Mouse (Mus musculus): ENCODE results near the gene Thumpd3. TPM values are rescaled to one million over a fixed set of nuclear protein-coding genes. Genes with fewer than 3 reads are reported as not detected.

Gene Thumpd3
- polyA plus RNA-seq (2015; fragmentation: Nextera tagmentation; extraction: Ambion mirVana) = 38.3 and 43.4 TPM in 2 replicates

DNA sequence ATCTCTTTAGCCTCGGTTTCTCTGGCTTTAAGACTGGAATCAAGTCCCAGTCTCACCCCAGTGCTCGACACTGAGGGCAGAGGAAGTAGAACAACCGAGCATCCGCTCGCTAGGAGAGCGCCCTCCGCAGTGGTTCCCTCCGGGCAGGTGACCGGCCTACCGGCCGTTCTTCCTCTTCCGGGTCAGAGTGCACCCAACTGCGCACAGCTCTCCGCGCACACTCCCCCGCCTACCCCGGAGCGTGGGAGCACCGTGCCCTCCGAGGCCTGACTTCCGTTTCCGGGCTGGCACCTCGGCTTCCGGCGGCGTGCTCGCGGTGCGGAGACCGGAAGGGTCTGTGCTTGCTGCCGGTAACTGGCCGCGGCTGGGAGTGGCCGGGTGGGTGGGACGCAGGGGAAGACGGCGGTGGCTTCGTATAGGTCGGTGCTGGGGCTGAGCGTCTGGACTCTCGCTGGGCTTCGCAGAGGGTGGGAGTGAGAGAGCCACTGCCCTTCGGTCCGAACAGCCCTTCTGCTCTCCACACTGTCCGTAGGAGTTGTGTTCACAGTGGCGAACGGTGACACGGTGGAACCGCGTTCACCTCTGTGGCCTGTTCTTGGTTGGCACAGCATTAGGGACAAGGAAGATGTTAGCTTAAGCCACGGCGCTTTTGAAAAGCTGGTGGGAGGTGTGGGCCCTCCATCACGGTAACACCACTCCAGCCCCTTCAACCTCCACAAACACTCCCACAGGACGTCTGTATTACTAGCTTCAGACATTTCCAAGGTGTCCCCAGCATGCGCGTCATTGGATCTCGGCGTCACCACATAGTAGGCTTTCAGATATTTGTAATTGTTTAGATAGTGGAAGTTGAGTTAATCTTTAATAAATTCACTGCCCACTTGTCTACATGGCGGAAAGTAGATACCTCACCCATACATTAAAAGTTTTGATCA, at the start of gene Thumpd3:
Gene Thumpd3, plus strand, starts transcription at position 185 of the 935 bp plus-strand sequence.
- peak within 1 kb of the TSS; percentile 95 for H3K27ac ChIP-seq (ENCODE audit: low read length)
- H3K9ac ChIP-seq (ENCODE audit: low read length) = peak within 1 kb of the TSS; percentile 88
- peaks cover 15% of the 10 kb centered on the region for H3K36me3 ChIP-seq (ENCODE audit: control insufficient read depth, insufficient read depth)
- ATAC-seq (replicated peaks; ENCODE audit: extremely low read depth, insufficient read depth, low FRiP score) = peak; percentile 100
- no peaks in the 10 kb centered on the region for H3K27me3 ChIP-seq (ENCODE audit: control insufficient read depth, insufficient read depth, low read length)
- H3K4me1 ChIP-seq (ENCODE audit: control insufficient read depth, insufficient read depth, low read length) = peaks cover 14% of the 10 kb centered on the region
- peak within 1 kb of the TSS; percentile 84 for H3K4me3 ChIP-seq (ENCODE audit: low read length)
- H3K4me2 ChIP-seq (ENCODE audit: low read depth, low read length) = peak within 1 kb of the TSS; percentile 90
- H3K9me3 ChIP-seq (replicated peaks; ENCODE audit: control insufficient read depth, low read length) = no peaks in the 10 kb centered on the region
- under 1% methylated on average over 59 of the region's 59 CpGs for WGBS

DNA sequence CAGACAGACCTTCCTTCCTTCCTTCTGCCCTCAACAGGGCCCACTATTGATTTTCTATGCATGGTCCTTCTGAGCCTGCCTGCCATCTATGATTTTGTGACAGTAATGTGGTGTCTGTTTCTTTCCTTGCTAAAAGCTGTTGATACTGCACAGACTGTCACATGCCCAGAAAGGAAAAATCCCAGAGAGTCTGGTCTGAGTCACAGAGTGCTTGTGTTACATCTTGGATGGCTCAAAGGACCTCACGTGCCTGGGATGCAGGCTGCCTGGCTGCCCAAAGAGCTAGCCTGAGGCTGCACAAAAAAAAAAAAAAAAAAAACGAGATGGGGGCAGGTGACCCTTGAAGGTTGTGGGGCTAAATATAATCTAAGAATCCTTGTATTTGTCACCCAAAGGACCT, 46.8 kb upstream of the Thumpd3 start:
- H3K36me3 ChIP-seq (ENCODE audit: control insufficient read depth, insufficient read depth) = no peaks in the 10 kb centered on the region
- no peak for ATAC-seq (replicated peaks; ENCODE audit: extremely low read depth, insufficient read depth, low FRiP score)

DNA sequence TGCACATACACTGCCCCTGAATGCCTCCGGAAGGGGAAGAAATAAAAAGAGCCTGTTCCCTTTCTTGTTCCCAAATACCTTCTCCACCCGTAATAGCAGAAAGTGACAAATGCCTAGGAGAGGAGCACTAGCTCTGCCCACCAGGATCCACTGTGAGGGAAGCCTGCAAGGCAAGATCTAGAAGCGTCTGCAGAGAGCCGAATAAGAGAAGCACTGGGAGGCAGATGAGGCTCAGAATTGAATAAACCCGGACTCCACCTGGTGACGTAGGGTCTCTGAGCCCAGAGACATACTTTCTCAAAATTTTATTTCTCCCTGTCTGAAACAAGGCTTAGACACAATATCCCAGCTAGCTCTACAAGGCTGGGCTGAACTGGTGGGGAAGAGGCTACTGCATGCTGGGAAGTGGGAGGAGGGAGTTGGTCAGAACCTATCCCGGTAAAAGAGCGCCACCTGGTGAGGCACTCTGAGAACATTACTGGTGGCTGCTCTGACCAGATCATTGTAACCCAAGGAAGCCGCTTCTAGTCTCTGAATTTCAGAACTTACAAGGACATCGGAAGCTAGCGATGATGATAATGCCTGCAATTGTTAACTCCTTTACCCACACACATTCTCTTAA, 45.2 kb upstream of the Thumpd3 start:
- H3K27me3 ChIP-seq (ENCODE audit: control insufficient read depth, insufficient read depth, low read length) = no peaks in the 10 kb centered on the region
- WGBS = 36% methylated on average over 11 of the region's 11 CpGs
- no peaks in the 10 kb centered on the region for H3K36me3 ChIP-seq (ENCODE audit: control insufficient read depth, insufficient read depth)
- H3K27ac ChIP-seq (ENCODE audit: low read length) = no peak overlapping the region
- H3K4me3 ChIP-seq (ENCODE audit: low read length) = 0 out of 2 replicates have a peak overlapping the region, but pooled peaks have one; percentile 19
- peak overlapping the region; percentile 55 for H3K4me2 ChIP-seq (ENCODE audit: low read depth, low read length)
- no peaks in the 10 kb centered on the region for H3K4me1 ChIP-seq (ENCODE audit: control insufficient read depth, insufficient read depth, low read length)
- no peaks in the 10 kb centered on the region for H3K9me3 ChIP-seq (replicated peaks; ENCODE audit: control insufficient read depth, low read length)
- ATAC-seq (replicated peaks; ENCODE audit: extremely low read depth, insufficient read depth, low FRiP score) = peak; percentile 88
- H3K9ac ChIP-seq (ENCODE audit: low read length) = peak overlapping the region; percentile 62

More for the DNA sequence above, 46.8 kb upstream of the Thumpd3 start:
- Histone ChIP-seq H3K27me3 (ENCODE audit: control insufficient read depth, insufficient read depth, low read length) (no peaks in the 10 kb centered on the region), H3K27ac (ENCODE audit: low read length) (no peak overlapping the region), H3K9me3 (replicated peaks; ENCODE audit: control insufficient read depth, low read length) (no peaks in the 10 kb centered on the region), H3K4me3 (ENCODE audit: low read length) (no peak overlapping the region), H3K4me2 (ENCODE audit: low read depth, low read length) (no peak overlapping the region), H3K9ac (ENCODE audit: low read length) (no peak overlapping the region), H3K4me1 (ENCODE audit: control insufficient read depth, insufficient read depth, low read length) (no peaks in the 10 kb centered on the region)
- WGBS = 27% methylated on average over 2 of the region's 2 CpGs

DNA sequence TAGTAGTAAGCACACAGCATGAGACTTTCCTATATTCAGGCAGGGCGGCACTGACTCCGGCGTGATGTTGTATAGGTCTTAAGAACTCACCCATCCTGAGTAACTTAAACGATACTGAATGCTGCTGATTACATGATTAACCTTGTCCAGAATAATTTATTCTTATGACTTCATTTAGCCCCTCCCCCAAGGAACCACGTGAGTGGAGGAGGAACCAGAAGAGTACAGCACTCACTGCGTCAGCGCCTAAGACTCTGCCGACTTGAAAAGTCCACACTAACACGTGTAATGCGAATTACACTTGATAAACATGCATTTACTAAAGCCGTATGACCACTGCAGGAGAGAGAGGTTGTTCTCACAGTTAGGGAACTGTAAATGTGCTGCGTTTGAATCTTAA, 44.3 kb upstream of the Thumpd3 start:
- Histone ChIP-seq H3K4me3 (ENCODE audit: low read length) (no peak overlapping the region), H3K27ac (ENCODE audit: low read length) (no peak overlapping the region), H3K36me3 (ENCODE audit: control insufficient read depth, insufficient read depth) (no peaks in the 10 kb centered on the region), H3K4me2 (ENCODE audit: low read depth, low read length) (no peak overlapping the region), H3K4me1 (ENCODE audit: control insufficient read depth, insufficient read depth, low read length) (no peaks in the 10 kb centered on the region), H3K9ac (ENCODE audit: low read length) (no peak overlapping the region), H3K27me3 (ENCODE audit: control insufficient read depth, insufficient read depth, low read length) (no peaks in the 10 kb centered on the region), H3K9me3 (replicated peaks; ENCODE audit: control insufficient read depth, low read length) (no peaks in the 10 kb centered on the region)
- ATAC-seq (replicated peaks; ENCODE audit: extremely low read depth, insufficient read depth, low FRiP score) = no peak
- WGBS = 61% methylated on average over 12 of the region's 12 CpGs

GRCm38 (mm10) chr6:113003313-113004111, 42.5 kb upstream of the Thumpd3 start:
- Histone ChIP-seq H3K4me2 (ENCODE audit: low read depth, low read length) (no peak overlapping the region), H3K36me3 (ENCODE audit: control insufficient read depth, insufficient read depth) (no peaks in the 10 kb centered on the region), H3K4me3 (ENCODE audit: low read length) (no peak overlapping the region), H3K9ac (ENCODE audit: low read length) (no peak overlapping the region), H3K4me1 (ENCODE audit: control insufficient read depth, insufficient read depth, low read length) (no peaks in the 10 kb centered on the region), H3K27ac (ENCODE audit: low read length) (no peak overlapping the region), H3K9me3 (replicated peaks; ENCODE audit: control insufficient read depth, low read length) (0 out of 2 replicates have a peak, but pooled peaks cover 3% of the 10 kb centered on the region), H3K27me3 (ENCODE audit: control insufficient read depth, insufficient read depth, low read length) (no peaks in the 10 kb centered on the region)
- WGBS = 84% methylated on average over 10 of the region's 10 CpGs
- ATAC-seq (replicated peaks; ENCODE audit: extremely low read depth, insufficient read depth, low FRiP score) = no peak

DNA sequence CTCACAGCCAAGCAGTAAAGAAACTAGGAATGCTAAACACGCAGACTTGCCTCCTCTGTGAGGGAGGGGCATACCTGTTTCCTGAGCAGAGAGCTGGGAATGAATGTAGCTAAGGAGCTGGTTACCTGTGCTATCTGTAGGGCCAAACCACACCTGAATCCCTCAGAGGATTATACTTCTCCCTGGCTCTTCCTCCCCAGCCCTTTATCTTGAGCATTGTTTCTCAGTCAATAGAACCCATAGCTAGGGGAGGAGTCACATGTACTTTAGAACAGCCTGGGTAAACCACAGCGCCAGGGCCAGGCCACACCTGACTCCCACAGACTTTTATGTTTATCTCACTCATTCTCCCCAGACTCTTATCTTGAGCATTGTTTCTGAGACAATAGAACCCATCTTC, 39.2 kb upstream of the Thumpd3 start:
- ATAC-seq (replicated peaks; ENCODE audit: extremely low read depth, insufficient read depth, low FRiP score) = no peak
- H3K4me2 ChIP-seq (ENCODE audit: low read depth, low read length) = no peak overlapping the region
- no peak overlapping the region for H3K27ac ChIP-seq (ENCODE audit: low read length)
- no peaks in the 10 kb centered on the region for H3K36me3 ChIP-seq (ENCODE audit: control insufficient read depth, insufficient read depth)
- 0 out of 2 replicates have a peak, but pooled peaks cover 3% of the 10 kb centered on the region for H3K9me3 ChIP-seq (replicated peaks; ENCODE audit: control insufficient read depth, low read length)
- 50% methylated on average over 2 of the region's 2 CpGs for WGBS
- no peak overlapping the region for H3K4me3 ChIP-seq (ENCODE audit: low read length)
- no peaks in the 10 kb centered on the region for H3K27me3 ChIP-seq (ENCODE audit: control insufficient read depth, insufficient read depth, low read length)
- no peak overlapping the region for H3K9ac ChIP-seq (ENCODE audit: low read length)
- H3K4me1 ChIP-seq (ENCODE audit: control insufficient read depth, insufficient read depth, low read length) = no peaks in the 10 kb centered on the region

- Histone ChIP-seq H3K9me3 (replicated peaks; ENCODE audit: control insufficient read depth, low read length) (0 out of 2 replicates have a peak, but pooled peaks cover 3% of the 10 kb centered on the region), H3K4me1 (ENCODE audit: control insufficient read depth, insufficient read depth, low read length) (peaks cover 2% of the 10 kb centered on the region; the same call in 1 of the 2 replicates), H3K9ac (ENCODE audit: low read length) (no peak overlapping the region), H3K27me3 (ENCODE audit: control insufficient read depth, insufficient read depth, low read length) (no peaks in the 10 kb centered on the region), H3K4me3 (ENCODE audit: low read length) (no peak overlapping the region), H3K4me2 (ENCODE audit: low read depth, low read length) (no peak overlapping the region), H3K36me3 (ENCODE audit: control insufficient read depth, insufficient read depth) (no peaks in the 10 kb centered on the region), H3K27ac (ENCODE audit: low read length) (peak overlapping the region; percentile 79)
- no peak for ATAC-seq (replicated peaks; ENCODE audit: extremely low read depth, insufficient read depth, low FRiP score)
- WGBS = 51% methylated on average over 2 of the region's 2 CpGs
Observed at GRCm38 (mm10) chr6:113011886-113012285, 34.1 kb upstream of the Thumpd3 start.

- Histone ChIP-seq H3K4me3 (ENCODE audit: low read length) (no peak overlapping the region), H3K36me3 (ENCODE audit: control insufficient read depth, insufficient read depth) (no peaks in the 10 kb centered on the region), H3K27ac (ENCODE audit: low read length) (peak overlapping the region; percentile 79), H3K4me2 (ENCODE audit: low read depth, low read length) (peak overlapping the region; percentile 36; the same call in 1 of the 2 replicates), H3K27me3 (ENCODE audit: control insufficient read depth, insufficient read depth, low read length) (no peaks in the 10 kb centered on the region), H3K9me3 (replicated peaks; ENCODE audit: control insufficient read depth, low read length) (0 out of 2 replicates have a peak, but pooled peaks cover 3% of the 10 kb centered on the region), H3K4me1 (ENCODE audit: control insufficient read depth, insufficient read depth, low read length) (peaks cover 2% of the 10 kb centered on the region; the same call in 1 of the 2 replicates), H3K9ac (ENCODE audit: low read length) (no peak overlapping the region)
- peak; percentile 82 for ATAC-seq (replicated peaks; ENCODE audit: extremely low read depth, insufficient read depth, low FRiP score)
- WGBS = 48% methylated on average over 5 of the region's 6 CpGs
Observed at GRCm38 (mm10) chr6:113012495-113012941, 33.5 kb upstream of the Thumpd3 start.
